14 mouse cellular contexts compared by ENCODE assay signal in the genomic region with DNA sequence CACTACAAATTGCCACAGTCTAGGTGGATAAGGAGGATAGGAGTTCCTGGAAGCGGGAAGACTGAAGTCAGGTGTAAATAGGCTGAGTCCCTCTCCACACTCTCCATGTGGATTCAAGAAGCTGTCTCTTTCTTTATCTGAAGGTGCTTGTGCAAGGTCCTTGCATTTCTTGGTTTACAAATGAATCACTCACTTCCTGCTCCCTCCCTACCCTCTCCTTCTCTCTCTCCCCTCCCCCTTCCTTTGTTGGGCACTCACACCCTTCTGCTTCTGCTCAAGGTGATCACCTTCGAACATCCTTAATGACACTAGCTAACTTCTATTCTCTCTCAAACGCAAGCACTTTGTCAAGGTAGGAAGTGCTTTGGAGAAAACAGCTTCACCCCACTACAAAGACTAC.
"Had no signal": no experiment of that assay in that cellular context is flagged by ENCODE, and none has a peak within 500 bp of the region (broad histone marks: within the 10 kb centered on the region; RNA-seq: fewer than 3 reads in every experiment).

No protein-coding gene starts in this region.

- ATAC-seq: liver, embryonic 12.5 days; midbrain, embryonic 13.5 days had no signal

- H3K36me3 ChIP-seq: neural tube, embryonic 12.5 days had no signal

- H3K27ac ChIP-seq: left cerebral cortex, adult 2 months; limb, embryonic 15.5 days; liver, embryonic 12.5 days; midbrain, embryonic 13.5 days; neural tube, embryonic 12.5 days had no signal

- H3K4me1 ChIP-seq: midbrain, embryonic 13.5 days; neural tube, embryonic 12.5 days had no signal

- H3K4me2 ChIP-seq: limb, embryonic 15.5 days; liver, embryonic 12.5 days; lung, embryonic 14.5 days; midbrain, embryonic 13.5 days; neural tube, embryonic 12.5 days had no signal

- H3K9ac ChIP-seq: limb, embryonic 15.5 days; liver, embryonic 12.5 days; lung, embryonic 14.5 days; midbrain, embryonic 13.5 days; neural tube, embryonic 12.5 days had no signal

- H3K27me3 ChIP-seq: limb, embryonic 15.5 days; liver, embryonic 12.5 days; midbrain, embryonic 13.5 days; neural tube, embryonic 12.5 days had no signal

- H3K4me3 ChIP-seq: left cerebral cortex, adult 2 months; limb, embryonic 15.5 days; liver, embryonic 12.5 days; midbrain, embryonic 13.5 days; myocyte; neural tube, embryonic 12.5 days had no signal

- DNase-seq: kidney, adult 18-20 months; kidney, postnatal 25 days; lung, embryonic 14.5 days; lung, postnatal 14 days; right cerebral cortex, adult 18-20 months; right cerebral cortex, postnatal 25 days; thymus, adult 18-20 months; thymus, postnatal 14 days had no signal

- H3K9me3 ChIP-seq: limb, embryonic 15.5 days; liver, embryonic 12.5 days; midbrain, embryonic 13.5 days; neural tube, embryonic 12.5 days had no signal
